Mouse (Mus musculus) heart, postnatal 14 days (tissue): ENCODE measurements around the gene Pmf1. TPM values are rescaled to one million over a fixed set of nuclear protein-coding genes. Genes with fewer than 3 reads are reported as not detected.

Experiments used
- DNase-seq, 2 experiments: peaks; one replicate each; pipeline ENCODE4 v3.0.0; 2021 to 2022
- intact Hi-C: fragments of 180-260 bp; cut with DNase I; formaldehyde crosslinking; loops from one replicate; pipeline ENCODE4 v1.15.1; 2025
- microRNA-seq, 2 experiments: library from miRNA; unstranded; fragments of <30 nt; microRNA quantifications; one replicate each; pipeline ENCODE4 v1.2.0; 2021 to 2022
- total RNA-seq, 2 experiments: library from RNA; stranded (reverse); gene quantifications; 2 replicates each; pipeline ENCODE4 v1.2.3; 2021

Gene Pmf1
- total RNA-seq, 2 experiments from 2014 or later, result 23.9 to 25.0 TPM

DNA sequence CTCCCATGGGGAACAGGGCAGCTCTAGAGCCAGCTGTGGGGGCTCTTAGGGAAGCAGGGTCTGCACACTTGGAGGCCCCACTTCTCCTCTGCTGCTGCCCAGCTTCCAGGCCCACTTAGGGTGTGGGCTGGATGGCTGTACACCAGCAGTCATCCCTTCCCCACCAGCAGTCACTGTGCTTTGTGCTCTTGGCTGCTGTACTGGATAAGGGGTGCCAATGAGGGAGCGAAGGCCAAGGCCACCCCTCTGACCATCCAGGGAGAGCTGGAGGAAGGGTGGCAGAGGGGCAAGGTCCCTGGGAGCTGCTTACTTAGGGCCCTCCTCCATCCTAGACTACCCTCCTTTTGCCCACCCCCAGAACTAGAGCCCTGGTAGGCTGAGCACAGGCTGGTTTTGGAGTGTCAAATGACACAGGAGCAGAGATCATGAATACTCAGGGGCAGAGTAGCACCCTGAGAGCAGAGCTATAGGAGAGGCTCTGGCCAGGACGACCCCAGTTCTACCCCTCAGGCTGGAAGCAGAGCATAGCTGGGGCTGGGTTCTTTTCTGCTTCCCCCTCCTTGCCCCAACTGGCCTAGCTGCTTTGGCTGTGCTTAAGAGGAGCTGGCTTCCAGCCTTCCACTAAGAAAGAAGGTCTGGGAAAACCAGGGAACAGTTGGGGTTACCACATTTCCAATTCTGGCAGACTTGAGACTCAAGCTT lies 48.4 kb downstream of the Pmf1 start:
- intact Hi-C loops, result no loop called here

DNA sequence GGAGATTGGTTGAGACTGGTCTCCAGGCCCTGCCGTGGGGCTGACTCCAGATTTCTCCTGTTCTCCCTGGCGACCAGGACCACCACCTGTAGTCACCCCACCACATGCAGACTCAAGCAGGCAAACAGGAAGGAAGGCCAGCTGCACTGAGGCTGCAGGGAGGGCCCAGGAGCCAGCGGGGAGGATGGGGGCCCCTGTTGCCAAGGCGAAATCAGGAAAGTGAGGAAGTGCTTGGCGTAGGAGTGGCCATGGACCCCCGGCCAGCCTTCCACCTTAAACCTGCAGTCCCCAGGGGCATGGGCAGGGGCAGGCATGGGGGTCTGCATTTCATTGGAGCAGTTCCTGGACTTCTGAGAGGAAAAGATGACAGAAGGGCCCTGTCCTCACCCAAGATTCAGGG lies 49.0 kb downstream of the Pmf1 start:
- no peak for DNase-seq
- intact Hi-C loops, result no loop called here

More for the DNA sequence above, 48.4 kb downstream of the Pmf1 start:
- DNase-seq, result no peak

DNA sequence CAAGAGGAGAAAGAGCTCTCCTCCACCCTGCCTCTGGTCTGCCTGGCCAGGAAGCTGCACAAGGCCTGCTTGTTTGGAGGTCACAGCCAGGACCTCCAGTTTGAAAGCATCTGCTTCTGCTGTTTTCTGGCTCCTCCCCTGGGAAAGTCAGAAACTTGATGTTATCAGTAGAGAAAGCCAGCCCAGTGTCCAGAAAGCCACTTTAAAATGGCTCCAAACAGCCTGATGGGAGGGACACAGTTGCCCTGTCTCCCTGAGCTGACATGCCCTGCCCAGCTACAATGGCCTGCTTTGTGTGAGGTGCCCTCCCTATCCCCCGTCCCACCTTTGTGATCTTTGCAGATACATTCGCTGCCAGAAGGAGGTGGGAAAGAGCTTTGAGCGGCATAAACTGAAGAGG lies 50.1 kb downstream of the Pmf1 start:
- DNase-seq, result no peak
- intact Hi-C loops, result no loop called here

DNA sequence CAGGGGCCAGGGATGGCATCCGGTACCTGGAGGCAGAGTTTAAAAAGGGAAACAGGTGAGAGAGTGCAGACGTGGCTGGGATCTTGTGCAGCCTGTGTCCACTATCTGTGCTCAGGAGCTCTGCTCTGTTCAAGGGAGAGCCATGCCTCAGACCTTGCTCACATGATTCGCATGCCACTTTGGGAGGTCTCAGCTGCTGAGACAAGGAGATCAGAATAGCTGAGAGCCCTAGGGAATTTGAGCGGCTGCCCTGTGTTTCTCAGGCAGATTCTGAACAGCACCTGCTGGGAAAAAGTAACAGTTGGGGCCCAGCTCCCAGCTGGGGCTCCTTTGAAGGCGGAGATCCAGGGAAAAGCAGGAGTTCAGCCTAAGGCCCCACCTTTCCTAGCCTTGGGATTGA lies 50.5 kb downstream of the Pmf1 start:
- intact Hi-C loops, result no loop called here
- no peak for DNase-seq

DNA sequence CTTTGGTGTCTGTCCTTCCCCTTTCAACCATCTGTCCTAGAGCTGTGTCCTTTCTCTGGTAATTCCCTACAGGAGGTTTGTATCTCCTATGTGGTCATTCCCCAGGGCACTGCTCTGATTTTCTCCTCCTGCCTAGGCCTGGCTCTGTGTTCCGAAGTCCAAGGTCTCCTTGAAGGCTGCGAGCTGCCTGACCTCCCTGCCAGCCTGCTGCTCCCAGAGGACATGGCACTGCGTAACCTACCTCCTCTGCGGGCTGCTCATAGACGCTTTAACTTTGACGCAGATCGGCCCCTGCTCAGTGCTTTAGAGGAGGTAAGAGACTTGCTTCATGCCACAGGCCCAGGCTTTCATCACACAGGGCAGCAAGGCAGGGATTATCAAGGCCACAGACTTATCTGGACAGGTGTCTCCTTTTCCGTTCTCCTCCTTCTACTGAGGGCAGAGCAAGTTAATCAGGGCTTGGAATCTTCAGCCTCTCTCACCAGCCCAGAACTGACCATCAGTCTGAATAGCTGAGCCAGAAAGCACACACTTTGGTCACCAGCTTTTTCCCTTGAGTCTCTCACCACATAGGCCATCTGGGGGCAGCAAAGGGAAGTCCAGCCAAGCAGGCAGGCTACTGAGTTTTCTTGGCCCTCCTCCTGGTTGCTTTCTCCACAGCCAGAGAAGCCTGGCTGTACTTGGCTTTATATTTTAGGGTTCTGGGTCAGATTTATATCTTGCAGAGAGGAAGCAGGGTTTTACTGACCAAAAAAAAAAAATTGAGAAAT lies 55.5 kb downstream of the Pmf1 start:
- DNase-seq, result no peak
- intact Hi-C loops, result no loop called here

DNA sequence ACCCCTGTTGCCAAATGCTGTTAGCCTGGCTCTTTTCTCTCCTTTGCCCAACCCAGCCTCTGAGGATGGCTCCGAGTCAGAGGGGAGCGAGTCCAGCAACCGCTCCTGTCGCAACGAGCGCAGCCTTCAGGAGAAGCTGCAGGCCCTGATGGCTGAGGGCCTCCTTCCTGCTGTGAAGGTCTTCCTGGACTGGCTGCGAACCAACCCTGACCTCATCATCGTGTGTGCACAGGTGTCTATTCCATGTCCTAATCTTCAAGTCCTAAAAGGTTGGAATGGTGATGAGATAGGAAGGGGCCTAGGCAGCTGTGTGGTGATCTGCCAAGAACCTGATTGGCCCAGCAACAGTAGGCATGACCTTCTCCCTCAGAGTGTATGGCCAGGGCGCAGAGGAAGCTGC lies 57.2 kb downstream of the Pmf1 start:
- intact Hi-C loops, result no loop called here
- no peak for DNase-seq

DNA sequence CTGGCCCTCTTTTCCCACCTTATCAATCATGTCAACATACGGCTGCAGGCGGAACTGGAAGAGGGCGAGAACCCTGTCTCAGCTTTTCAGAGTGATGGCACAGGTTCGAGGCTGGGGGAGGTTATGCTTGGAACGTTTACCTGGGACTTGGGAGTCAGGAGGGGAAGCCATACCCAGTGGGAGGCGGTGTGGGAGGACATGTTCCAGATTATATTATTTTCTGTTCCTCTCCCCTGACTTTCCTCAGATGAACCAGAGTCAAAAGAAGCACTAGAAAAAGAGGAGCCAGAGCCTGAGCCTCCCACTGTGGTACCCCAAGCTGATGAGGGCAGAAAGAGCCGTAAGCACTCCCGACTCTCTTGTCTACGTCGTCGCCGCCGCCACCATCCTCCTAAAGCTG lies 59.4 kb downstream of the Pmf1 start:
- intact Hi-C loops, result no loop called here
- DNase-seq, result no peak

Small RNAs within 50 kb of the gene (microRNA-seq; reads per million reads assigned to microRNA genes)
- 0 to 0.72 reads per million in 2 experiments for gene Mir7011

Other genes with a start within 250 kb of the Pmf1 start
- gene Rhbg, start 155.6 kb downstream of the Pmf1 start, total RNA-seq, result not detected
- under 1 TPM in 1 of 2 experiments, not detected in 1; 0.24 TPM for gene Gm38392, start 123.1 kb downstream of the Pmf1 start, total RNA-seq
- 1 to 10 TPM; 4.2 to 4.3 TPM for gene Tsacc, start 113.3 kb downstream of the Pmf1 start, total RNA-seq
- 100 to 1,000 TPM; 165 to 187 TPM for gene Cct3, start 113.2 kb downstream of the Pmf1 start, total RNA-seq
- 10 to 100 TPM; 90.8 to 98.8 TPM for gene Glmp, start 85.3 kb downstream of the Pmf1 start, total RNA-seq
- 1 to 10 TPM; 1.6 TPM for gene Tmem79, start 74.2 kb downstream of the Pmf1 start, total RNA-seq
- 10 to 100 TPM; 41.5 to 44.3 TPM for gene Smg5, start 74.1 kb downstream of the Pmf1 start, total RNA-seq
- under 1 TPM; 0.22 to 0.67 TPM for gene Paqr6, start 45.7 kb downstream of the Pmf1 start, total RNA-seq
- gene Bglap3, start 37.6 kb downstream of the Pmf1 start, total RNA-seq, result not detected
- gene Bglap2, start 31.6 kb downstream of the Pmf1 start, total RNA-seq, result not detected
- gene Bglap, start 25.9 kb downstream of the Pmf1 start, total RNA-seq, result not detected
- gene Slc25a44, start 14.8 kb upstream of the Pmf1 start, total RNA-seq, result 10 to 100 TPM; 13.1 to 14.2 TPM
- gene Sema4a, start 50.9 kb upstream of the Pmf1 start, total RNA-seq, result 1 to 10 TPM; 2.3 to 2.6 TPM
- 100 to 1,000 TPM; 128 TPM for gene Lmna, start 99.6 kb upstream of the Pmf1 start, total RNA-seq
- 1 to 10 TPM in 1 of 2 experiments, under 1 TPM in 1; 0.81 to 2.0 TPM for gene Mex3a, start 122.1 kb upstream of the Pmf1 start, total RNA-seq
- under 1 TPM in 1 of 2 experiments, not detected in 1; 0.33 TPM for gene Rab25, start 138.0 kb upstream of the Pmf1 start, total RNA-seq
- 10 to 100 TPM; 77.7 TPM for gene Lamtor2, start 142.7 kb upstream of the Pmf1 start, total RNA-seq
- gene Ubqln4, start 143.4 kb upstream of the Pmf1 start, total RNA-seq, result 10 to 100 TPM; 55.4 to 60.0 TPM
- 100 to 1,000 TPM in 1 of 2 experiments, 10 to 100 TPM in 1; 95.9 to 108 TPM for gene Ssr2, start 165.5 kb upstream of the Pmf1 start, total RNA-seq
- 10 to 100 TPM; 71.1 to 71.5 TPM for gene Arhgef2, start 195.6 kb upstream of the Pmf1 start, total RNA-seq
- gene Rxfp4, start 242.8 kb upstream of the Pmf1 start, total RNA-seq, result not detected